Mouse (Mus musculus) lung, postnatal 36 days (tissue): ENCODE data around the gene Spi1.
A peak's percentile ranks its signal among the peaks of the same experiment; 100 is the strongest.
"Not testable (repeated sequence)": the region's sequence is repeated elsewhere in the genome, so short reads cannot be mapped to it uniquely, and the experiment has no call there.

ENCODE experiments used
- DNase-seq: peaks from one replicate; pipeline ENCODE4 v3.0.0; 2022; ENCODE audit warnings: mixed read lengths

Spi1 gene

GRCm38 (mm10) chr2:91097015-91097414, 14.8 kb downstream of the Spi1 start:
- DNase-seq = no peak

- DNase-seq = peak; percentile 82
Measured at GRCm38 (mm10) chr2:91098156-91098555, 16.0 kb downstream of the Spi1 start.

- peak; percentile 96 for DNase-seq
Measured at GRCm38 (mm10) chr2:91101124-91101740, 19.0 kb downstream of the Spi1 start.

- DNase-seq = peak; percentile 54
Measured at GRCm38 (mm10) chr2:91108156-91108555, 26.0 kb downstream of the Spi1 start.

- no peak for DNase-seq
Measured at GRCm38 (mm10) chr2:91109241-91109640, 27.1 kb downstream of the Spi1 start.

GRCm38 (mm10) chr2:91109807-91110385, 27.7 kb downstream of the Spi1 start:
- DNase-seq = peak; percentile 69

- DNase-seq = no peak
Measured at GRCm38 (mm10) chr2:91110429-91110828, 28.2 kb downstream of the Spi1 start.

- not testable (repeated sequence) for DNase-seq
Measured at GRCm38 (mm10) chr2:91111832-91112231, 29.6 kb downstream of the Spi1 start.

- peak; percentile 80 for DNase-seq
Measured at GRCm38 (mm10) chr2:91112491-91112890, 30.3 kb downstream of the Spi1 start.

GRCm38 (mm10) chr2:91113334-91113733, 31.1 kb downstream of the Spi1 start:
- no peak for DNase-seq

GRCm38 (mm10) chr2:91113852-91114251, 31.7 kb downstream of the Spi1 start:
- DNase-seq = no peak

- peak; percentile 98 for DNase-seq
Measured at GRCm38 (mm10) chr2:91114781-91115577, 32.8 kb downstream of the Spi1 start.

- DNase-seq = no peak
Measured at GRCm38 (mm10) chr2:91115578-91115970, 33.4 kb downstream of the Spi1 start.

GRCm38 (mm10) chr2:91116842-91117241, 34.7 kb downstream of the Spi1 start:
- no peak for DNase-seq

GRCm38 (mm10) chr2:91117585-91118275, 35.5 kb downstream of the Spi1 start, which contains the start of gene Mybpc3:
Gene Mybpc3 (plus strand): TSS chr2:91118144.
- no peak for DNase-seq

- DNase-seq = no peak
Measured at GRCm38 (mm10) chr2:91118647-91119046, 36.5 kb downstream of the Spi1 start.

- DNase-seq = no peak
Measured at GRCm38 (mm10) chr2:91119061-91119460, 36.9 kb downstream of the Spi1 start.

- no peak for DNase-seq
Measured at GRCm38 (mm10) chr2:91119551-91119950, 37.4 kb downstream of the Spi1 start.

GRCm38 (mm10) chr2:91120261-91120671, 38.1 kb downstream of the Spi1 start:
- DNase-seq = no peak

GRCm38 (mm10) chr2:91121011-91121410, 38.8 kb downstream of the Spi1 start:
- no peak for DNase-seq

- no peak for DNase-seq
Measured at GRCm38 (mm10) chr2:91121497-91121896, 39.3 kb downstream of the Spi1 start.

- DNase-seq = no peak
Measured at GRCm38 (mm10) chr2:91123521-91123920, 41.3 kb downstream of the Spi1 start.

- DNase-seq = no peak
Measured at GRCm38 (mm10) chr2:91125101-91125500, 42.9 kb downstream of the Spi1 start.
